Mouse (Mus musculus) left cerebral cortex, postnatal 14 days (tissue): ENCODE results near the gene Limd1. TPM values are rescaled to one million over a fixed set of nuclear protein-coding genes. Genes with fewer than 3 reads are reported as not detected.

ENCODE experiments used
- DNase-seq, 2 experiments: peaks; one replicate each; pipeline ENCODE4 v3.0.0; 2021 to 2022; ENCODE audit warnings: low spot score in 2 of 2, mixed read lengths in 1 of 2
- intact Hi-C: fragments of 180-260 bp; cut with DNase I; formaldehyde crosslinking; loops from one replicate; pipeline ENCODE4 v1.15.1; 2025
- total RNA-seq, 2 experiments: library from RNA; stranded (reverse); gene quantifications; 2 replicates each; pipeline ENCODE4 v1.2.3; 2021

The Limd1 gene
- total RNA-seq, 2 experiments from 2014 or later, result 8.1 to 8.9 TPM

- intact Hi-C loops, result no loop called here
Observed at GRCm38 (mm10) chr9:123536613-123537012, 58.1 kb downstream of the Limd1 start.

GRCm38 (mm10) chr9:123538189-123538588 lies 59.7 kb downstream of the Limd1 start:
- intact Hi-C loops, result no loop called here

More at GRCm38 (mm10) chr9:123536613-123537012, 58.1 kb downstream of the Limd1 start:
- DNase-seq, result no peak

GRCm38 (mm10) chr9:123539093-123539492 lies 60.6 kb downstream of the Limd1 start:
- no peak for DNase-seq
- intact Hi-C loops, result no loop called here

More at GRCm38 (mm10) chr9:123538189-123538588, 59.7 kb downstream of the Limd1 start:
- no peak for DNase-seq

- intact Hi-C loops, result no loop called here
- no peak for DNase-seq
Observed at GRCm38 (mm10) chr9:123539823-123540222, 61.3 kb downstream of the Limd1 start.

- no peak for DNase-seq
- intact Hi-C loops, result no loop called here
Observed at GRCm38 (mm10) chr9:123554599-123554998, 76.1 kb downstream of the Limd1 start.

Other genes with a start within 250 kb of the Limd1 start
- 10 to 100 TPM; 57.5 to 74.7 TPM for gene Tmem158, start 217.9 kb upstream of the Limd1 start, total RNA-seq
- 10 to 100 TPM; 29.7 to 35.2 TPM for gene Lars2, start 111.8 kb upstream of the Limd1 start, total RNA-seq
- 10 to 100 TPM; 46.9 to 53.5 TPM for gene Sacm1l, start 51.1 kb downstream of the Limd1 start, total RNA-seq
- gene Slc6a20b, start 153.9 kb downstream of the Limd1 start, total RNA-seq, result under 1 TPM; 0.47 to 0.59 TPM
- under 1 TPM; 0.09 to 0.30 TPM for gene Ccr9, start 199.7 kb downstream of the Limd1 start, total RNA-seq
- gene Slc6a20a, start 200.2 kb downstream of the Limd1 start, total RNA-seq, result 10 to 100 TPM; 20.8 TPM
- gene Lztfl1, start 239.0 kb downstream of the Limd1 start, total RNA-seq, result 10 to 100 TPM; 68.6 to 77.3 TPM